Mouse (Mus musculus) heart, embryonic 16.5 days (tissue): ENCODE data around the gene Gp1ba. TPM values are rescaled to one million over a fixed set of nuclear protein-coding genes. Genes with fewer than 3 reads are reported as not detected.

Experiments
- ATAC-seq: fragments of 200-750 bp; cut with Nextera tagmentation; replicated peaks from 2 replicates; pipeline ENCODE4 v1.8.0; 2017; ENCODE audit warnings: moderate number of reproducible peaks; ENCODE audit not compliant: insufficient read depth, low FRiP score; ENCODE audit errors: extremely low read depth
- H3K27ac ChIP-seq: fragments of 300-500 bp; sonication (generic); 2 replicates; pipeline ENCODE4 v1.5.1; 2014; ENCODE audit warnings: mild to moderate bottlenecking, low read length, control low read depth, moderate library complexity
- H3K27me3 ChIP-seq: fragments of 300-500 bp; sonication (generic); 2 replicates; pipeline ENCODE4 v1.6.1; 2014; ENCODE audit warnings: low read length, mixed read lengths; ENCODE audit not compliant: control insufficient read depth, insufficient read depth
- H3K36me3 ChIP-seq: fragments of 300-500 bp; sonication (generic); 2 replicates; pipeline ENCODE4 v1.6.1; 2014; ENCODE audit not compliant: control insufficient read depth, insufficient read depth
- H3K4me1 ChIP-seq: fragments of 300-500 bp; sonication (generic); 2 replicates; pipeline ENCODE4 v1.6.1; 2014; ENCODE audit warnings: low read length, mixed read lengths; ENCODE audit not compliant: control insufficient read depth, insufficient read depth
- H3K4me2 ChIP-seq: fragments of 300-500 bp; sonication (generic); 2 replicates; pipeline ENCODE4 v1.6.1; 2014; ENCODE audit warnings: low read depth, mild to moderate bottlenecking, control low read depth, low read length
- H3K4me3 ChIP-seq: fragments of 300-500 bp; sonication (generic); 2 replicates; pipeline ENCODE4 v1.5.1; 2014; ENCODE audit warnings: mild to moderate bottlenecking, control low read depth, low read length
- H3K9ac ChIP-seq: fragments of 300-500 bp; sonication (generic); 2 replicates; pipeline ENCODE4 v1.6.1; 2014; ENCODE audit warnings: low read length, control low read depth
- H3K9me3 ChIP-seq: fragments of 300-500 bp; sonication (generic); replicated peaks from 2 replicates; pipeline ENCODE4 v1.6.1; 2016; ENCODE audit warnings: low read length; ENCODE audit not compliant: control insufficient read depth
- WGBS: fragments of 180-500 bp; shearing (Covaris S2); extraction: QIAGEN DNeasy Blood & Tissue Kit; methylation state at CpG from one replicate; pipeline ENCODE4 v1.1.7; 2014; 5-methylcytosine and 5-hydroxymethylcytosine counted together
- polyA plus RNA-seq: library from polyadenylated mRNA; unstranded; fragments of >200 nt; fragmentation: Nextera tagmentation; extraction: Ambion mirVana; gene quantifications from 2 replicates; pipeline ENCODE4 v1.2.1, GENCODE M21; 2015

The Gp1ba gene
- polyA plus RNA-seq, 1 experiment from 2014 or later, result 0.38 TPM

DNA sequence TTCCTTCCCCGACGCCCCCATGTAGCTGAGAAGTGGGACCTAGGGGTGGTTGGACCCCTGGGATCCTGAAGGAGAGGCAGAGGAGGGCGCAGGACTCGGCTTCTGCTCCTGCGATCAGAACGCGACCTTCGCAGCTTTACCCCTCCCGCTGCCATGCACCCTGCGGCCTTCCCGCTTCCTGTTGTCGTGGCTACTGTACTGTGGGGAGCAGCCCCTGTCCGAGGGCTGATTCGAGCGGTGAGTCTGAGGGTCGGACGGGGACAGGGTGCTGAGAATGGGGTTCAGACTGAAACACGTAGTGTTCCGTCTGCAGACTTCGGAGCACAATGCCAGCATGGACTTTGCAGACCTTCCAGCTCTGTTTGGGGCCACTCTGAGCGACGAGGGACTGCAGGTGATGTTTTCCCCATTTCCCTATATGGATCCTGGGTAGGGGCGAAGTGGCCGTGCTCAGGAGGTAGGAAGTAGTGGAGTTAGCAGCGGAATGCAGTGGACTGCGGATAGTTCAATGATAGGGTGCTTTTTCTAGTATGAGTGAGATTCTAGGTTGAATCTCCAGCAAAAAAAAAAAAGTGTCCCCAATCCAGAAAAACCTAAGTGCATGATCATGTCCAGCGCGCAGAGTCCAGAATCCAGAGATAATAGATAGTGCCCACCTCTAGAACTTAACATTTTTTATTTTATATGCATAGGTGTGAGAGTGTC lies 8.9 kb downstream of the Gp1ba start:
- Histone ChIP-seq H3K4me1 (peaks cover 51% of the 10 kb centered on the region), H3K4me3 (peak overlapping the region; percentile 77), H3K27me3 (no peaks in the 10 kb centered on the region), H3K4me2 (peak overlapping the region; percentile 63), H3K9me3 (no peaks in the 10 kb centered on the region), H3K9ac (peak overlapping the region; percentile 88), H3K36me3 (peaks cover 59% of the 10 kb centered on the region), H3K27ac (peak overlapping the region; percentile 97)
- WGBS, result 3% methylated on average over 28 of the region's 28 CpGs
- ATAC-seq, result no peak

- 63% methylated on average over 4 of the region's 4 CpGs for WGBS
- ATAC-seq, result no peak
- peaks cover 54% of the 10 kb centered on the region for H3K4me1 ChIP-seq
- peak overlapping the region; percentile 29; the same call in 1 of the 2 replicates for H3K27ac ChIP-seq
- H3K4me3 ChIP-seq, result peak overlapping the region; percentile 77
- no peaks in the 10 kb centered on the region for H3K27me3 ChIP-seq
- H3K4me2 ChIP-seq, result peak overlapping the region; percentile 63
- peak overlapping the region; percentile 88 for H3K9ac ChIP-seq
- no peaks in the 10 kb centered on the region for H3K9me3 ChIP-seq
- H3K36me3 ChIP-seq, result peaks cover 56% of the 10 kb centered on the region
Observed at GRCm38 (mm10) chr11:70648512-70648911, 9.6 kb downstream of the Gp1ba start.

DNA sequence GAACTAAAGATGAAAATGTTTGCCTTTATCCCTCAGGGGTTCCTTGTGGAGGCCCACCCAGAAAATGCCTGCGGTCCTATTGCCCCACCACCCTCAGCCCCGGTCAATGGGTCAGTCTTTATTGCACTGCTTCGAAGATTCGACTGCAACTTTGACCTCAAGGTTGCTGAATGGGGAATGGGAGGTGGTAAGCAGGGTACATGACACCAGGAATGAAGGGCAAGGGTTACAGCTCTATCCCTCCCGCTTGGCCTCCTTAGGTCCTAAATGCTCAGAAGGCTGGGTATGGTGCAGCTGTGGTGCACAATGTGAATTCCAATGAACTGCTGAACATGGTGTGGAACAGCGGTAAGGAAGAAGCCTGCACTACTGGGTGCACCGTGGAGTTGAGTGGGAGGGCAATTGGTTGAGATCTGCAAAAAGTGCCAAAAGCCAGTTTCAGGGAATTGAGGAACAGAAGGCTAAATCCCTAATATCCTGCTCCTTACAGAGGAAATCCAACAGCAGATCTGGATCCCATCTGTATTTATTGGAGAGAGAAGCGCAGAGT lies 10.3 kb downstream of the Gp1ba start:
- Histone ChIP-seq H3K36me3 (peaks cover 52% of the 10 kb centered on the region), H3K9me3 (no peaks in the 10 kb centered on the region), H3K4me1 (peaks cover 54% of the 10 kb centered on the region), H3K4me3 (no peak overlapping the region), H3K27ac (no peak overlapping the region), H3K4me2 (no peak overlapping the region), H3K9ac (no peak overlapping the region), H3K27me3 (no peaks in the 10 kb centered on the region)
- ATAC-seq, result no peak
- WGBS, result 87% methylated on average over 8 of the region's 8 CpGs

GRCm38 (mm10) chr11:70650322-70651175 lies 11.6 kb downstream of the Gp1ba start:
- Histone ChIP-seq H3K9ac (no peak overlapping the region), H3K9me3 (no peaks in the 10 kb centered on the region), H3K27ac (peak overlapping the region; percentile 35; the same call in 1 of the 2 replicates), H3K36me3 (peaks cover 40% of the 10 kb centered on the region), H3K4me2 (no peak overlapping the region), H3K27me3 (no peaks in the 10 kb centered on the region), H3K4me1 (peaks cover 48% of the 10 kb centered on the region), H3K4me3 (no peak overlapping the region)
- 65% methylated on average over 12 of the region's 12 CpGs for WGBS
- ATAC-seq, result no peak

GRCm38 (mm10) chr11:70651391-70651790 lies 12.5 kb downstream of the Gp1ba start:
- H3K9ac ChIP-seq, result no peak overlapping the region
- H3K36me3 ChIP-seq, result peaks cover 40% of the 10 kb centered on the region
- H3K4me3 ChIP-seq, result no peak overlapping the region; the same call in 1 of the 2 replicates
- H3K4me2 ChIP-seq, result peak overlapping the region; percentile 92
- peak overlapping the region; percentile 35; the same call in 1 of the 2 replicates for H3K27ac ChIP-seq
- H3K4me1 ChIP-seq, result peaks cover 41% of the 10 kb centered on the region
- 49% methylated on average over 2 of the region's 2 CpGs for WGBS
- H3K27me3 ChIP-seq, result no peaks in the 10 kb centered on the region
- ATAC-seq, result no peak
- no peaks in the 10 kb centered on the region for H3K9me3 ChIP-seq

DNA sequence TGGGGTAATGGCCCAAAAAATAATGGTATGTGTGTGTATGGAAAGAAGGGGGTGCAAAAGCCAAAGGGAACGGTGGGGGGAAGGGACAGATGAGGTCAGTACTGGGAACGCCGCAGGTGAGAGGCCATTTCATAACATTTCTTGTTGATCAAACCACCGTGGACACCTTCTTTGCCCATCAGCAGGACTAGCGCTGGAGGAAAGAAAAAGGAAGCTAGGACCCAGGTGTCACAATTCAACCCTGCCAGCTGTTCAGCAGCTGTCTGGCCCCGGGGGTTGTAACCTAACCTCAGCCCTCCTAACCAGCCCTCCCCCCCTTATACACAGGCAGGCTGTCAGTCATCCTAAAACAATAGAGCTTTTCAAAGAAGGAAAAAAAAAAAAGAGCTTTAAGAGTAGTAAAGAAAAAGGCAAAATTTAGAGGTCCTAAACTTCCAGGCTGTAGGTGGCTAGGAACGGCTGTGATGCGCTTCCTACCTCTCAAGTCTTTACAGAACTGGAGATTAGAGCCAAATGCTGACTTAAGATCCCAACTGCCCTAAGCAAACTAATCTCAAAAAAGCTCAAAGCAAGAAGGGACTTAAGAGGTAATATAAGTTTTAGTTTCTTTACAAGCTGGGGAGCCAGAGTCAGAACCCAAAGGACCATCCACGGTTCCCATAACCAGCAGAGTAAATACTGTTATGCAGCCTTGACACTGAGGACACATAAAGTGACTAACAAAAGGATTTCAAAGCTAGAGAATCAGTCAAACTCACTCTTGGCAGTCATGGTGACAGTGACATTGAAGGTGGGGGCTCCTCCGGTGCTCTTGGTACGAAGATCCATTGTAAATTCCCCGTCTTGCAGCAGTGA lies 13.3 kb downstream of the Gp1ba start:
- peaks cover 43% of the 10 kb centered on the region for H3K4me1 ChIP-seq

GRCm38 (mm10) chr11:70652884-70653344 lies 14.0 kb downstream of the Gp1ba start:
- Histone ChIP-seq H3K9me3 (no peaks in the 10 kb centered on the region), H3K36me3 (peaks cover 40% of the 10 kb centered on the region), H3K4me3 (peak overlapping the region; percentile 74), H3K9ac (peak overlapping the region; percentile 91), H3K4me1 (peaks cover 43% of the 10 kb centered on the region), H3K27ac (peak overlapping the region; percentile 96), H3K27me3 (no peaks in the 10 kb centered on the region), H3K4me2 (peak overlapping the region; percentile 92)
- no peak for ATAC-seq
- 42% methylated on average over 6 of the region's 6 CpGs for WGBS

More for the DNA sequence above, 13.3 kb downstream of the Gp1ba start:
- Histone ChIP-seq H3K36me3 (peaks cover 40% of the 10 kb centered on the region), H3K9ac (peak overlapping the region; percentile 91), H3K9me3 (no peaks in the 10 kb centered on the region), H3K4me2 (peak overlapping the region; percentile 92), H3K27ac (peak overlapping the region; percentile 96), H3K4me3 (peak overlapping the region; percentile 74), H3K27me3 (no peaks in the 10 kb centered on the region)
- 51% methylated on average over 12 of the region's 12 CpGs for WGBS
- no peak for ATAC-seq
